Mouse (Mus musculus): ENCODE data around the gene Nfe2l3. TPM values are rescaled to one million over a fixed set of nuclear protein-coding genes. Genes with fewer than 3 reads are reported as not detected.

Gene Nfe2l3
- polyA plus RNA-seq (2012; rRNA removed), result 0.08 and 0.10 TPM in 2 replicates

DNA sequence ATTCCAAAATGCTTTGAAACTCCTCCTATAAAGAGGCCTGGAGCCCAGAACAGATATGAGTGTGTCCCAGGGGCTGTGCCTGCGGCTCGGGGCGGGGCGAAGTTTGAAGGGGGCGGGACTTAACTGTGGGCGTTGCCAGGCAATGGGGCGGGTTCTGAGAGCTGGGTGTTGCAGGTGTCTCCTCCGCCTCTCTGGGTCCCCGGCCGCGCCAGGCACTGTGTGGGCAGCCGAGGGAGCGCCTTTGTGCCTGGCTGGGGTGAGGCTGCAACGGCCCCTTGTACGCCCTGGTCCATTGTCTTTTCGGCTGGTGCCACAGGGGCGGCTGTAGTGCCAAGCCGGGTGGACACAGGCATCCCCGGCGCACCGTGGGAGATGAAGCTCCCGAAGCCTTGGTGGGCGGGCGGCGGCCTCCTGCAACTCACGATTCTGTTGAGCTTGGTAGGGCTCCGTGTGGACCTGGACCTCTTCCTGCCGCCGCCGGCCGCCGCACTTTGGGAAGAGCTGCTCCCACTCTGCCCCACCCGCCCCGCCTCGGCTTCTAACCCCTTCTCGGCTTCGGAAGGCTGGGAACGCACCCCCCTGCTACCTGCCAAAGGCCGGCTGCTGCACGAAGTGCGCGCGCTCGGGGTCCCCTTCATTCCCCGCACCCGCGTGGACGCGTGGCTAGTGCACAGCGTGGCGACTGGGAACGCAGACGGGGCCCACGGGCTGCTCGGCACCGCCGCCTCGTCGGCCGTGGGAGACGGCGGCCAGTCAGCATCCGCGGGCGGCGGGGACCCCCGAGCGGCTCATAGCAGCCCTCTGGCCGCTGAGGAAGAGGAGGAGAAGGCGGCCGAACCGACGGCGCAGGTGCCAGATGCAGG, at the start of gene Nfe2l3:
Nfe2l3 (plus strand) TSS at position 136 of the 863 bp plus-strand sequence.

DNA sequence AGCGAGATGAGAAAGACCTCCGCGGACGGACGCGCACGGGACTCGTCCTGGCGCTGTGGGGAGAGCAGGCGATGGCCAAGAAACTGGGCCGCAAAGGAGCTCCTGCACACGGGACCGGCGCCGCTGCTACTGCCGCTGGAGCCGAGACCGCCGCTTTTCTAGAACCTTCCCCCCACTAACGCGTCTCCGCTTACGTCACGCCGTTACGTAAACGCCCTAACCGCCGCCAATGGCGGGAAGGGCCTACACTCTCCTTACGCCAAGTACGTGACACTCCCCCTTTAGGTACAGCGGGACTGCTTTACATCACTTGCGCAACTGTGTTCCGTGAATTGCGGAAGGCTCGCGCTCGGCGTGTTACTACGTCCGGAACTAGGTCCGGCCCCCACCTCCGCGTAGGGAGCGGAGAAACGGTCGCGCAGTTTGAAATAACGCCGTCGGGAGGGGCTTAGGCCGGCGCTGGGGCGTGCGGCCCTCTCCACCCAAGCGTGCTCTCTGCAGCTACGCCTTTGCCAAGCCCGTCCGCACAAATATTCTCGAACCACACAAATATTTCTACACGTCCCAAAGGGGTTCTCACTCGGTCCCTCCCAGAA, 37.3 kb downstream of the Nfe2l3 start, which contains the start of gene Hnrnpa2b1:
Hnrnpa2b1 (minus strand) TSS at position 180 of the 596 bp plus-strand sequence.

DNA sequence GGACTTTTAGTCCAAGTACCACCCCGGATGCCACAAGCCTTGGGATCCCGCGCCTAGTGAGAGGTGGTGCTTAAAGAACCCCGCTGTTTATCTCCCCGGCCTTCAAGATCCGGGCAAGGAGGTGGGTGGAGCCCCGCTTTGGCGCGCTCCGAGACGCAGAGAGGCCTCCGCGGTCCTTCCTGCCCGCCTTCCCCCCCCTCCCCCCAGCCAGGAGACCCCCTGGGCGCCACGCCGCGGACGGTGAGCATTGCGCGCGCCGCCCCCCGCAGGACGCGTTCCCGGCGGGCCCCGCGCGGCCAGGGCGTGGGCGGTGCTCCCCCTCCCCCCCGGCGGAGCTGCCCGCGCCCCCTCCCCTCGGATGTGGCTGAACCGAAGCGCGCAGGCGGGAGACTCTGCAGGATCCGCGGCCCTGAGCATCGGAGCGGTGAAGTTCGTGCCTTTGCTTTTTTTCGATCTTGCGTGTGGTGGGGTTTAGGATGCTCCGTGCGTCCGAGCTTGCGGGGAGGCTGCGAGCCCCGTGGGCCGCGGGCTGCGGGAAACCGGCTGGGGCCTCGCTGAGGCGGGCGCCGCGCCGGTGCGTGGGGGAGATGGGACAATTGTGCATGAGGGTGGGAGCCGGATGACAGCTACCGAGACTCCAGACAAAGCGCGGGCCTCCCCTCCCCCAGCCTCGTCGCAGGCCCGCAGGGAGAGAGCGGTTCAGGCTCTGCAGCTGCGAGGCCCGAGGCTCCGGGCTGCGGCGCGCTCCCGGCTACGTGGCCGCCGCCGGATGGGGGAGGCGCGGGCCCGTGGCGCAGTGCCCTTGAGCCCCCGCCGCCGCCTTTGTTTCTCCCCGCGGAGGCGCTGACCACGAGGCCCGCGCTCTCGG, 38.1 kb downstream of the Nfe2l3 start, which contains the start of gene Cbx3:
Cbx3 (plus strand) TSS at position 50 of the 868 bp plus-strand sequence.

Other genes starting within 250 kb of the Nfe2l3 start
- gene Hnrnpa2b1, start 37.2 kb downstream of the Nfe2l3 start, polyA plus RNA-seq (2012; rRNA removed), result 785 and 848 TPM in 2 replicates
- 60.8 and 64.7 TPM in 2 replicates for gene Cbx3, start 37.7 kb downstream of the Nfe2l3 start, polyA plus RNA-seq (2012; rRNA removed)
- 2.0 and 2.5 TPM in 2 replicates for gene Snx10, start 91.2 kb downstream of the Nfe2l3 start, polyA plus RNA-seq (2012; rRNA removed)